Mouse (Mus musculus): Measurements from ENCODE around the gene Sim1.

Sim1 gene

GRCm38 (mm10) chr10:50894170-50894991 is at the start of gene Sim1:
Gene Sim1 (plus strand): TSS chr10:50894754.
- no peak for DNase-seq (ENCODE audit: low spot score in 2 of 2)

DNA sequence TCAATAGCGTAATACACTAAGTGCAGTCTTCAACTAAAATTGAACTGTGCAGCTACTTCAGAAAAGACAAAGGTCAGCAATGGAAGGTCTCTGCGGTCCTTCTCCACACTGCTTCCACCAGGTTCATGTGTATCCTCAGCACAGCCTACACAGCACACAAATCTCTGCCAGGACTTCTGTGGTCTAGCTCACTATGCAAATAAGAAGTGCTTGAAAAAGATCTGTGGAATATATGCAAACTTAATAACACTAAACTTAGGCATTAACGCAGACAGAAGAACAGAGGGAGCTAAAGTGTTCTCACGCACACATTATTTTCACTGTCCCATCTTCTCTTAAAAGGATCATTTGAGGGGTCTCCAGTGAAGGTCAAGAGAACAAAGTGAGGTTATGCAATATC is 26.4 kb upstream of the Sim1 start:
- DNase-seq (ENCODE audit: low spot score in 2 of 2) = no peak

DNA sequence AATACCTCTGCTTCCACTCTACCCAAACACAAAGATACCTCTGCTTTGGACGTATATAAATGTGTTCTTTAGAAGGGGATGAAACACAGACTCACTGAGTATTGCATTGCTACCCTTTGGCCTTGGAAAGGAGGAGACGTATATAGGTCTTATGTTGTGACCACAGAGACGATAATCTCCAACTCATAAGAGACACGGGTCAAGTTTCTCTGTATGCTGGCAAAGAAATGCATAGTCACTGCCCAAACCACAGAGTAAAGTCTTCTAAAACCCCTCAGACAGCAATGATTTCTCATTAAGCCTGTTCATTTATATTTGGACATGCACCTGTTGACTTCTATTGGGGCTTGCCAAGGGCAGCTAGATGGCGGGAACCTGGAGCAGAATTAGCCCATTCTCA is 17.6 kb upstream of the Sim1 start:
- DNase-seq (ENCODE audit: low spot score in 2 of 2) = no peak

GRCm38 (mm10) chr10:50881476-50882069 is 13.0 kb upstream of the Sim1 start:
- no peak for DNase-seq (ENCODE audit: low spot score in 2 of 2)

DNA sequence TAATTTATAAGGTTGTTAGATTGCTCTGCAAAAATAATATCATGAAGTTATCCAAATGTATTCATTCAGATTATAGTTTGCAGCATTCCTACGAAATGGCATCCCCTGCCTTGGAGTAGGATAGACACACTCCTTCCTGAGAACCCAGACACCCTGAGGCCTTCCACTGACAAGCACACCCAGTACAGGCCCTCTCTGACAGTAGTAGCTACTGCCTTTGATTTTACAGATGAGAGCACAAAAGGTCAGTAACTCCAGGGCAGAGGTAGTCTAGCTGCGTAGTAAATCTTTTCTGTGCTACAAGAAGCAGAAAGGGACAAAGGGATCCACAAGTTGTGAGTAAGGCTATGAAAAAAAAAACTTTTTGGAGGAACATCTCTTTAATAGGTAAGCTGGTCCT is 12.2 kb upstream of the Sim1 start:
- DNase-seq (ENCODE audit: low spot score in 2 of 2) = no peak

DNA sequence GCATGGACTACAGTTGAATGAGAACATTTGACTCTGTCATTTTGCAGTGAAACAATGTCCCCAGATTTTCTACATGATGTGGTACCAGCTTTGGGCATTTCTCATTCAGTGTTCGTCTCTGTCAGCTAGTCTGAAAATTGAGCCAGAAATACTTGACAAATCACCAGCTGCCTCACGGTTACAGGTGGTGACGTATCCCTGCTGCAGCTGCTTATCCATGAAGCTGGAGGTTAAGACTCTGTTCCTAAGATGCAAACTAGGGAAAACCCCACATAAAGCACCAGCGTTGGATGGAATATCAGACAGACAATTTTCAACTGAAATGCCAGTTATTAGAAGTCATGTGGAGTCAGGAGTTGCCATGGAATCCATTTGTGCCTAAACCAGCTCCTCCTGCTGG is 8.2 kb upstream of the Sim1 start:
- no peak for DNase-seq (ENCODE audit: low spot score in 2 of 2)

DNA sequence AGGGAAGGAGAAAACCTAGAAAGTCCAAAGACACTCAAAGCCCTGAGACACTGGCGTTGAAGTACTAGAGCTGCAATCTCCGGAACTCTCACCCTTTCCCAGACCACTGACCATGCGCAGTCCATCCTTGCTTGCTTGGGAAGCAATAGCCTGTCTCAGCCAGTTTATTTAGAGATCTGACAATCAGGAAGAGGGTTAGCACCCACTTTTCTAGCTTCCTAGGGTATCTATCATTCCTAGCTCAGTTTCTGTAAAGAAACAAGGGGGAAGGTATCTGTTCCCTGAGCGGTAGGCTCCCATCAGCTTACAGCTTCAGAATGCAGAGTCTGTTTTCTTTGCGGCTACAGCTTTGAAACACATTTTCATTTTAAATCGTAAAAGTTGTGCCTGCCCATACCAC is 3.9 kb upstream of the Sim1 start:
- DNase-seq (ENCODE audit: low spot score in 2 of 2) = no peak

DNA sequence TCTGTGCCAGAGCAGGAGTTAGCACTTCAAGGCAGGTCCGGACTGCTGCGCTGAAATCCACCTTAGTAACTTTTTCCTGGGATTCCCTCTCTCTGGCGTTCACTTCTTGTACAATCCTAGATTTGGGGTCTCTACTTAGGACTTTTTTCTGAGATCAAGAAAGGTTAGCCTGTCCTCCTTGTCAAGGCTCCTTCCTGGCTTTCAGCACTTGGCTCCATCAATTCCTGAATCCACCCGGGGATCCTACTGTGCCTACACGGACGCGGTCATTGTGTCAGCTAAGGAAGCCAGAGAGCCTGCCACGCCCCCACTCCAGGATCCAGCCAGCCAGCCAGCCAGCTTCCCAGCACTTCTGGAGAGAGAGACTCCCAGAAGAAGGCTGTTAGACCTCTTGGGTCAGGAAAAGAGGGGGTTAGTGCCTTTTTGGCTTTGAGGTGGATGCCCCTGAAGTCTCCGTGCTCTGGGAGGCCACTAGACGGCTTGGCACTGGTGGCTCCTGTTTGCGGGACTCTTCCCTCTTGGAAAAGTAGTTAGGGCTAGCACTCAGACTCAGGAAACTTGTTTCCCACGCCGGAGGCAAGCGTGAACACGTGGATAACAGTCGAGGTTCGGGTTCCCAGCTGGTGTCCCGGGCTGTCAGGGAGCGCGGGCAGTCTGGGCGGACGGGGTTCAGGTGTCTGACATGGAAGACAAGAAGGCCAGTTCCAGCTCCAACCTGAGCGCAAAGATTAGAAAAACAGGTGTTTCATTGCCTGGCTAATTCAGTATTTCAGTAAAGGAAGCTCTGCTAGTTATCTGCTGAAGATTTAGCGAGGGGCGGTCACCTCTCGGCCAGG is 2.5 kb upstream of the Sim1 start:
- no peak for DNase-seq (ENCODE audit: low spot score in 2 of 2)

GRCm38 (mm10) chr10:50892751-50893320 is 1.7 kb upstream of the Sim1 start:
- no peak for DNase-seq (ENCODE audit: low spot score in 2 of 2)

DNA sequence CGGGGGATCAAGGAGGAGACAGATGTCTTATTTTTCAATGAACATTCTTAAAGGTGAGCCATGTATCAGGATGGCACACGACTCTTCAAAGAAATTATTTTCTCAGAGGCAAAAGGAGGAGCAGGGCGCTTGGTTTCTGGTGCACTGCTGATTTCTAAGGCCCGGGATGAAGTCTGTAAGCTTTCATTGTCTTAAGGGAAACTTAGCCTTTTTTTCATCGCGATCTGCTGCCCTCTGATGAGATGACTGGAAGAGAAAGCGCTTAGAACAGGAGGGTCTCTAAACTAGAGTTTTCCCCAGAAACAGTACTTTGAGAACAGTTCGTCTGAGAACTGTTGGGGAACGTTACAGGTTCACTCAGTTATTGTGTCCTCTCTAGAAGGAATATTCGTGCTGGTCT is 1.0 kb upstream of the Sim1 start:
- DNase-seq (ENCODE audit: low spot score in 2 of 2) = no peak

GRCm38 (mm10) chr10:50895091-50895790 is 687 bp downstream of the Sim1 start:
- no peak for DNase-seq (ENCODE audit: low spot score in 2 of 2)

- no peak for DNase-seq (ENCODE audit: low spot score in 2 of 2)
Observed at GRCm38 (mm10) chr10:50895881-50896766, 1.6 kb downstream of the Sim1 start.

DNA sequence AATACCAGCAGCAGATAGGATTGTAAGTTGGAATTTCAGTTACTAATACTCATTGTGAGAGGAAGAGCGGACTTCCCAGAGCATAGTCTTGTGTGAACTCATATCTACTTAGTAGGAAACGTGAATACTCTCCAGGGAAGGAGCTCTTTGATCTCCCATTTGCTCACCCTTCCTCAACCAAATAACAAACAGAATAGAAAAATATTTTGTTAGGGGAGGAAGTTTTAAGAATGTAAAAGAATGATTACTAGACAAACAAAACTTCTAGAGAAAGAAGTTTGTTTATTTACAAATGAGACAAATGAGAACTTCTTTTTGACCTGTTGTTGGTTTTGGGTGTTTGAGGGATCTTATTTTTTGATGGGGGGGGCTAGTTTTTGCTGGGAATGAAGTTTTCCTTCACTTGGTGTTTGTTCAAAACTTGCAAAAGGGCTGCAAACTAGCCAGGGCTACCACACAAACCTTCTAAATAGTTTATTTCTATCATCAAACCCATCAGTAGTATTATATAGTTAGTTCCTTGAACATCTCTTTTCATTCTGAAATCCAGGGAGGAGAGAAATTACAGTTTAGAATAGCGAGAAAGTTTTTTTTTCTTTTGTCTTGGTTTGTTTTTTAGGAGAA is 2.3 kb downstream of the Sim1 start:
- DNase-seq (ENCODE audit: low spot score in 2 of 2) = no peak

DNA sequence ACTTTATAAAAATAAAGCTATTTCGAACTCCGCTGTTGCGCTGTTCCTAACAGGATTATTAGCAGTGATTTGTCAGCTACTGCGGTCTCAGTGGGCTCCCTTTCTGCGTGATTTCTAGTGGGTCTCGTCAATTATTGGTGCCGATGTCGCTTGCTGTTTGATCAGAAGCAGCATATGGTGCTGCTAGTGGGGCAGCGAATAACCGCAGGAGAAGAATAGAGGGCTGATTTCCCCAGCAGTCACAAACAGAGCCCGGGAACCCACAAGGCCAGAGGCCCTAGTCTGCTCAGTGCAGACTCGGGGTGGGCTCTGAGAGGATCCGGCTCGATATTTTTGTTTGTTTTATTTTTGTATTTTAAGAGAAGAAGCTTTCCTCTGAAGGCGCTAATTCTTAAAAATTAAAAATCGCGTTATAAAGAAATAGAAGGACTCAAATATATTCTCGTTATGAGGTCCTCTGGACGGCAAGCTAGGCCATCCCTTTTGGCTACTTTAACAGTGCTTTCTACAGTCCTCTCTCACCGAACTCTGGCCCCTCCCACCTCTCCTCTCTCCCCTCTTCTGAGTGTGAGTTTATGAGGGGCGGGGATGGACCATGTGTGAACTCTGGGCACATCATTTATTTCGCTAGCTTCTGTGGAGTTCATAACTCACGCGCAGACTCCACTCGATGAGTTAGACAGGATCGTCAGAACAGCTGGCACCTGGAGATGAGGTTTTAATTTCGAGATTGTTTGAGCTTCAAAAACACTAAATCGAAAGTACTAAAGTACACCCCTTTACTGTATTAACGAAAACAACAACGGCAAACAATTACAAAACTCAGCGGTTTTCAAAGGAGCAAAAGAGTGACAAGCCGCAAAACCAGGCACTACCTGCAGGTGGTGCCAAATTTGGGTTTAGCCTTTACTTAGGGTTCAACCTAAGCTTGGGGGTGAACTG is 3.2 kb downstream of the Sim1 start:
- DNase-seq (ENCODE audit: low spot score in 2 of 2) = no peak

DNA sequence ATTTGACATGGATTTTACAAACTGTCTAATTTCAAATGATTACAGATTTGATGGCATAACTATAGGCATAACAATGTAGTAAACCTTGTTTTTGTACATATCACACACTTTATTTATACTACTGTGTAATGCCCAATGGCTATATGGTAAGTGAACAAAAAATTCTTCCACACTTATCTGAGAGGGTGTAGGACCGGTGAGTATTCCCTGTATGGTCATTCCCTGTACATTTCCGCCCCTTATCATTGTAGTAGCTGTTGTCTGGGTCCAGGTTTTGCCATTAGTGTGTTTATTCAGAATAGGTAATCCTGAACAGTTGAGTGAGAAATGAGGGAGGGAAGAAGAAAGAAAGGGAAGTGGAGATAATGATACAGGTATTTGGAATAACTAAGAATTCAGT is 4.1 kb downstream of the Sim1 start:
- no peak for DNase-seq (ENCODE audit: low spot score in 2 of 2)

DNA sequence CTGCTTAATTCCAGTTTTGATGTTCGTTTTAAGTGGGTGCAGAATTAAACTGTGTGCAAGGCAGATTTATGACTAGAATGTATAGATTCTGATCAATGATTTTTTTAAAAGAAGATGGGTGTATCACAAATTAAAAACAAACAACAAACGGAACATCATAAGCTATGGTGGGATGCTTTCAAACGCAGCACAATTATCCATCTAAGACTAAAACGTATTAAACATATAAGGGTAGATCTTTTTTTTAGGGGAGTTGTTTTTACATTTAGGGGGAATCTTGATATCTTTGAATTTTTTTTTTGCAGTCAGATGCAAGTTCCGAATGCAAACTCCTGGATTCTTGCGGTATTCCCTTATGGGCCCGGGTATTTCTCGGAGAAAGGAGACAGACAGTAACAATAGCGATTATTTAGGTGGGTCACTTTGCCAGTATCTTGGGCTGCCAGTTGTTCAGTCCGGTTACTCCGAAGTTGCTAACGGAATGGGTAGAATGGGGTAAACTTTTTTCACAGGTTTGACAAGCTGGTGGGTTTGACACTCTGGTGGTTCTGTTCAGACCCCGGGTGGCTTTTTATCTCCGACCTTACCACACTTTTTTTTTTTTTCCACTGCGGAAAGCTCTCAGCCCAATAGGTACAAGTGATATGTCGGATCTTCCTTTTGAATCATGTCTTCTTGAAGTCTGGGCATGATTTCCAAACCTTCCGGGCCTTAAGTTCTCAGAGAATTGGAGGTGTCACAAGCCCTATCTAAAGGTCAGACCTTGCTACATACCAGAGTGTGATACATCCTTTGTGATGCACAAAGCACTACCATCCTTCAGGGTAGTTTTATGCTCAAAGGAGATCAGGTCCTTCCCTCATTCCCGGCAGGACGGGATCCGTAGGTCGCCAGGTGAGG is 5.5 kb downstream of the Sim1 start:
- DNase-seq (ENCODE audit: low spot score in 2 of 2) = no peak

DNA sequence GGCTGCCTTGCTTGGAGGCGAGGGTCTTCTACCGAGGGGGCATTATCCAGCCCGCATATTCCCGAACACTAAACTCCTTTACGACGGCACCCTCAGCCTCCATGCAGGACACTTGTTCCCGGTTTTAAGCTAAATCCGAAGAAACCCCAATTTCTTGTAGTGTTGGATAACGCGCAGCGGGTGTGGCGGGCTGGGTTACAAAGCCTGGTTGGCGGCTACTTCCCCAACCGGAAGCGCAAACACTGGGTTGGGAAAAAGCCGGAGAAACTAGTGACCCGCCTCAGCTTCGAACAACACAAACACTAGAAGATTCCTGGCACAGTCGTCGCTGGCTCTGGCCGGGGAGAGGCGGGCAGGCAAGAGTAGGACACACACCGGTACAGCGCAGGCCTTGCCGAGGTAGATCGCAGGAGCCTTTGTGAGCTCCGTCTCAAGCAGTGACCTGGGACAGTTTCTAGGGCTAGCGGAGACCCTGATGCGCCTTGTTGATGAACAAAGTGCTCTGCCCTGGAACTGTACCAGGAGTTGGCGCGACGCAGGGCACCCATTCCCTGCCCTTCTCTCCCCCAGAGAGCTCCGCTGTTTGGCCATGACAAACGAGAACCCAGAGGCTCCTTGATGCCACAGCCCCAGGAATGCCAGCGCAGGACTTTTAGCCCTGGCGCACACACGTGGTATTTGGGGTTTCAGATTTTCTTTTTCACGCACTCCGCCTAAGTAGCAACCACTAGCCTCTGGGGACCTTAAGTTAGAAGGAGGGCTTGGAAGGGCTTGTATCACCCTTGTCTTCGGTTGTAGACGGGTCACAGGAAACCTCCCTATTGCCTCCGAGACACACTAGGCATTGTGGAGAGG is 6.4 kb downstream of the Sim1 start:
- no peak for DNase-seq (ENCODE audit: low spot score in 2 of 2)

Data from spleen, postnatal 14 days (tissue).